Mouse (Mus musculus) adrenal gland, postnatal 4 days (tissue): Measurements from ENCODE around the gene Ric8b. TPM values are rescaled to one million over a fixed set of nuclear protein-coding genes. Genes with fewer than 3 reads are reported as not detected.

Experiments
- DNase-seq, 2 experiments: peaks; one replicate each; pipeline ENCODE4 v3.0.0; 2021 to 2022; ENCODE audit warnings: low spot score in 2 of 2, mixed read lengths in 2 of 2
- total RNA-seq, 2 experiments: library from RNA; stranded (reverse); gene quantifications; 2 replicates each; pipeline ENCODE4 v1.2.3; 2021

Gene Ric8b
- total RNA-seq, 2 experiments from 2014 or later, result 34.0 to 38.1 TPM

GRCm38 (mm10) chr10:84908471-84908870, 8.9 kb upstream of the Ric8b start:
- DNase-seq, result no peak

- no peak for DNase-seq
Observed at GRCm38 (mm10) chr10:84909021-84909801, 8.2 kb upstream of the Ric8b start.

- DNase-seq, result no peak
Observed at GRCm38 (mm10) chr10:84910194-84910593, 7.2 kb upstream of the Ric8b start.

DNA sequence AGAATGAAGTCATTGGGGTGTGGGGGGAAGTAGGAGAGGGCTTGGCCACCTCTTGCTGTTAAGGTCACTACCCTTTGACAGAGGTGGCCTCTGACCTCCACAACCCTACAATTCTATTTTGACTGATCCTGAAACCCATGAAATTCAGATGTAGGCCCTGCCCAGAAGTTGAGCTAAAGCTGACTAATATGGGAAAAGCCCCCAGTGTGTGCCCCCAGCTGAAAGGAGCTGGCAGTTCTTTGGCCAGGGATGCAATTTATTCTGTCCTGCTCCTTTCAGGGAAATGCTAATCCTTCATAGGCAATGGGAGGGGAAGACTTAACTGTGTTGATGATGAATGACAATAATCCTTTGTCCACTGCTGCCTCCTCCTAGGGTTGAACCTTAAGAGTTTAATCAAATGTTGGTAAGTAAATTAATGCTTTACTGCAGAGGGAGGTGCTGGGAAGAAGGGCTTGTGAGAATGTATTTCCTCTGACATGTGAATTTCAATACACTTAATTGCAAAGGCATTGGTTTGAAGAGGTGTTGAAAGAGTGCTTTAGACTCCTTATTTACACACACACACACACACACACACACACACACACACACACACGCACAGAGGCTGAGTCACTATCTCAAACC, 6.5 kb upstream of the Ric8b start:
- DNase-seq, result no peak

DNA sequence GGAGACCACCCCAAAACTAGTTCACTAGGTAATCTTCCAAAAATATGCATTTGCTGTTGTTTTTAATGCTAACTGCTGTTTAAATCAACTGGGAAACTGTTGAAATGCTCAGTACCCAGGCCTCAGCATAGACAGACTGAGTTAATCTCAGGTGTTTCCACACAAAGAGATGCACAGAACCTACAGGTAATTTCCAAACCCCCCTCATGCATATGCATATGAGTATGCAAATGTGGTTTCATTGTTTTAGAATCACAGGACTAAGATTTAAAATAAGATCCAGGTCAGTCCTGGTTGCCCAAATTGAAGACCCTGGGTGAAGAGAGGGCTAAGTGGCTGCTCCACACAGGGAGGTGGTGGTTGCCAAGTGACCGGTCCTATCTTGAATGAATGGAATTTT, 4.3 kb upstream of the Ric8b start:
- DNase-seq, result no peak

DNA sequence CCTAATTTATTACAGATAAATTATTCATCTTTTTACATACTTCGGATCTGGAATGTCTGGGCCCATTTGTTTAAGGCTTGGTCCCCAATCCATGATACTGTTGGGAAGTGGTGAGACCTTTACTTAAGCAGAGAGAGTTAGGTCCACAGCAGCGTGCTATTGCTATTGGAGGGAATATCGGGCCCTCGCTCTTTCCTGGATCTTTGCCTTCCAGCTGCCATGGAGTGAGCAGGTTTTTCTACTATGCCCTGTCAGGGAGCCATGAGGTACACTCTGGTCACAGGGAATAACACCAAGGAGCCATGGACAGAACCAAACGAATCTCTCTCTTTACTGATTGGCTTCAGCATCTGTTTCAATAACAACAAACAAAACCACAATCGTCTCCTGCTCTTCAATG, 1.9 kb upstream of the Ric8b start:
- no peak for DNase-seq

DNA sequence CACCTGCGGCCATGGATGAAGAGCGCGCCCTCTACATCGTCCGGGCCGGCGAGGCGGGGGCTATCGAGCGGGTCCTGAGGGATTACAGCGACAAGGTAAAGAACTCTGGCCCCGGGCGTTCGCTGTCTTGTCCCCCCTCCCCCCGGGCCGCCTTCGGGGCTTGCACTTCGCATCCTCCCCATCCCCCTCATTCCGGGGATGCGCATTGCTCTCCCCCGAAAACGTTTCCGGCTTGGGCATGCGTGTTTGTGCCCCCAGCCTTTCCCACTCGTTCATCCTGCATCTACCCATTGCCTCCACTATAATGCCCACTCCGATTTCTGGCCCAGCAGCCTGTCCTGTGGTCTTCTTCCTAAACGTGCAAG, 297 bp downstream of the Ric8b start:
- peak; percentile 18 to 24 for DNase-seq

DNA sequence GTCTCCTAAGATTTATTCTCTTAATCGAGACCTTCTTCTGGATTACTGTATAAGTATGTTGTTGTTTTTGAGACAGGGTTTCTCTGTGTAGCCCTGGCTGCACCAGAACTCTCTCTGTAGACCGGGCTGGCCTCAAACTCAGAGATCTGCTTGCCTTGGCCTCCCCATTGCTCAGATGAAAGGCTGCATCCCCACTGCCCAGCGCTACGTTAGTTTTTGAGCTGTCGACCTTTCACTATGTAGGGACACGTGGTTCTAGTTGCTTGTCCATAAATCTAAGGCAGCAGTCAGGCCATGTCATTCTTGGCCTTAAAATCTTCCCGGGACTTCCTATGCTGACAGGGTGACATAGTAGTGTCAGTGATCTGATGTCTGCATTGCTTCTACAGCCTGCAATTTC, 8.9 kb downstream of the Ric8b start:
- no peak for DNase-seq

DNA sequence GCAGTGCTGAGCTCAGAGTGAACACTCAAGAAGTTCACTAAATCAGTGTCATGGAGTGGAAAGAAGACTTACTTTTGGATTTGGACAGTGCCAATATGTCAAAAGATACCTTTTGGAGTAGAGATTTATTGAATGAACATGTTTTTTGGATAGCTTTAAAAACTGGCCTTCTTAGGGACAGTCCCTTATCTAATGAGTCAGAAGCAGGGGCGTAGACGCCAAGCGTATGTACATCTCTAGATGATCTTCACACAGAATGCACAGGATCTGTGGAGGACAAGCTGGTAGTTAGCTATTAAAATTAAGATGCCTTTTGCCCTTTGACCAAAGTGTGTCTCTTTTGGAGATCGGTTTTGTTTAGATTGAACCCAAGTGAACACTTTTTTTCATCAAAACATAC, 9.5 kb downstream of the Ric8b start:
- no peak for DNase-seq

DNA sequence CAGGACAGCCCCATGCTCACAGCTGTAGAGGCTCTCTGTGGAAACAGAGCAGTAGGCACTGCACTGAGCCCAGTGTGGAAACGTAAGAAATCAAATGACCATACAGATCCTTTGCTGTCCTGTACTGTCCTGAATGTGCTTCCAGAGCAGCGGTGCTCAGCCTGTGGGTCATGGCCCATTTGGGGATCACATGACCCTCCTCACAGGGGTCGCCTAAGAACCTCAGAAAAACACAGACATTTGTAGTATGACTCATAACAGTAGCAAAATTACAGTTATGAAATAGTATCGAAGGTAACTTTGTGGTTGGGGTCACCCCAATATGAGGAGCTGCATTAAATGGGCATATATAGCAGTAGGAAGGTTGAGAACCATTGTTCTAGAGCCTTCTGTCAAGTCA, 11.0 kb downstream of the Ric8b start:
- DNase-seq, result no peak

DNA sequence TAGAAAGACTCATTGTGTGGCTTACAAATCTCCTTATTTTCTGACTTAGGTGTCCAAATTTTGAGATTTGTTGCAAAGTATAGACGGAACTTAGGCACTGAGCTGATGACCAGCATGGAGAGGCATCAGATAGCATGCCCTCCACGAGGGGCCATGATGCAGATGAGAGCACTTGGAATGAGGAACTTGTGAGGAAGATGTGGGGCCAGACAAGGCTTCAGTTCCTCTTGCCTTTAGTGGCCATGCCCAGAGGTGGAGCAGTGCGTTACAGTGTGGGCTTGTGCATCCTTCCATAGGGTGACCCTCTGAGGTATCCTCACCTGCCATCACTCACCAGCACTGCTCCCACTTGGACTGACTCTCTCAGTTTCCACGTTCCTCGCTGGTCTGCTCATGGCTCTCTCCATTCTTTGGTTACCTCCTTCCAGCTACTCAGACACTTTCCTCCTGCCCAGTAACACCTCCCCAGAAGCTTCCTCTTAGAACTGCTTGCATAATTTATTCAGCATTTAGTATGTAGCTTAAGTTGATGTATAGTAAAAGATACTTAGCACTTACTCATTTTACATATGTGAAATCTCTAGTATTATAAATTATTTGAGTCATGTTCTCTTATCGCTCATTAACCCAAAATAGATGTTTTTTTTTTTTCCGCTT, 18.3 kb downstream of the Ric8b start:
- DNase-seq, result no peak

- DNase-seq, result no peak
Observed at GRCm38 (mm10) chr10:84936832-84937515, 19.6 kb downstream of the Ric8b start.

- no peak for DNase-seq
Observed at GRCm38 (mm10) chr10:84938094-84938820, 20.8 kb downstream of the Ric8b start.

- no peak for DNase-seq
Observed at GRCm38 (mm10) chr10:84938886-84939285, 21.5 kb downstream of the Ric8b start.

- no peak for DNase-seq
Observed at GRCm38 (mm10) chr10:84940356-84940755, 22.9 kb downstream of the Ric8b start.

- DNase-seq, result no peak
Observed at GRCm38 (mm10) chr10:84945692-84946091, 28.3 kb downstream of the Ric8b start.

GRCm38 (mm10) chr10:84948970-84949683, 31.7 kb downstream of the Ric8b start:
- no peak for DNase-seq

DNA sequence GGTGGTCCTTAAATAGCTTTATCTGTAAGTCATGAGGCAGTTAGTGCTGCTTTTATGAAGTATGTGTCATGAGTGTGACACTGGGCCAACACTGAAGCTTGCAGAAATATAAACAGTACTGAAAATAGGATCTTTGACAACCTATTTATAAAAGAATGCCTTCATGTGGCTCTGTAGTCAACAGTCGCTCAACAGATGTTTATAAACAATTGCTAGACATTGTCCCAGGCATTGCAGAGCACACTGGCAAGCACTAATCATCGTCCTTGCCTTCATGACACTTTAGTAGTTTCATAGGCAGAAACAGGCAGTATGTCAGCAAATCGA, 32.2 kb downstream of the Ric8b start:
- no peak for DNase-seq

- DNase-seq, result no peak
Observed at GRCm38 (mm10) chr10:84950384-84950783, 33.0 kb downstream of the Ric8b start.

GRCm38 (mm10) chr10:84954236-84954635, 36.8 kb downstream of the Ric8b start:
- no peak for DNase-seq

DNA sequence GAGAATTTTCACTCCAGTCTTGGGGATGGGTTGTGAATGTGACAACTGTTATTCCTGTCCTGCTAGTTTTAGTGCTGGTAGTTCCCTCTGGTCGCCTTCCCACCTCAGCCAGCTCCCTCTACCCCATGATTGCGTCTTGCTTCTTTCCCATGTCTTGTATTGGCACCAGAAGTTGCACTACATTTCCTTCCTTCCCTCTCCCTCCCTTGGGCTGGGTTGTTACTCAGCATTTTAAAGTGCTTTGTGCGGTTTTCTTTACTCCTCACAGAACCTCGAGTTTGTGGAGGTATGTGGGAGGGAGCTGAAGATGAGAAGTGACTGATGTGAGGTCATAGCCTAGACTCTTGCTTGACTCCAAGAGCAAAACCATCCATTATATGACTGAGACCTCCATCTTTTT, 38.8 kb downstream of the Ric8b start:
- DNase-seq, result no peak
